Mouse (Mus musculus) layer of hippocampus, adult 9-10 months (tissue): ENCODE results near the gene D430041D05Rik.
"Not testable (repeated sequence)": the region's sequence is repeated elsewhere in the genome, so short reads cannot be mapped to it uniquely, and the experiment has no call there.

ENCODE experiments used
- DNase-seq: peaks from one replicate; pipeline ENCODE4 v3.0.0; 2022; ENCODE audit warnings: low spot score

D430041D05Rik gene

DNA sequence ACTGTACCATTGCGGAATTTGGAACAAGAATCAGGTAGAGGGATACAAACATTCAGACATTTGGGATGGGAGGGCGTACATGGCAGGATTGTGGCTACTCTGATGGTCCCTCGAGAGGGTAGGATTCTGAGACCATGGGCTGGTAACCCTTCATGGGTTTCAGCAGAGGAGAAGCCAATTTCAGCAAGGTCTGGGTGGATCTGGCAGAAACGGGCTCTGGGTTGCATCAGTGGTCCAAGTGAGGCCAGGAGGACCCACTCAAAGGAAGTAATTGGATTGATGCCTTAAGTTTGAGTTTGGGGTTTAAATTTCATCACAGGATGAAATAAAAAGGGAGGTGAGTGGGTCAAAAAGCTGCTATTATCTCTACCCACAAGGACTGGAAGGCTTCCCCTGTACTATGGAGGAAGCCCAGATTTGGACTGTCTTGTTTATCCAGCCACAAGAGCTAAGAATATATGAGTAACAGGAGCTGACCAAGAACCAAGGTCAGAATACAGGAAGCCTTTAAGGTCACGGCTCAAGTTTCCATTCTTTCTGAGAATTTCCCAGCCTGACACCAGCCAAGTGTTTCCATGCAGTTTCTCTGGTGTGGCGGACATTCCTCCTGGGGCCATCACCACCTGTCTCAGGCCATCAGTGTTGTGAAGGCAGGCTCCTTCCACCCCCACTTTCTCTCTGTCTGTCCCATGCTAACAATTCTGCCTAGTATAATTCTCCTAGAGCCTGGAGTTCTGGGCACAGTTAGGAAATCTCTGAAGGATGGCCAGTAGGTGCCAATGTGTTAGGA is 260.0 kb downstream of the D430041D05Rik start:
- no peak for DNase-seq

DNA sequence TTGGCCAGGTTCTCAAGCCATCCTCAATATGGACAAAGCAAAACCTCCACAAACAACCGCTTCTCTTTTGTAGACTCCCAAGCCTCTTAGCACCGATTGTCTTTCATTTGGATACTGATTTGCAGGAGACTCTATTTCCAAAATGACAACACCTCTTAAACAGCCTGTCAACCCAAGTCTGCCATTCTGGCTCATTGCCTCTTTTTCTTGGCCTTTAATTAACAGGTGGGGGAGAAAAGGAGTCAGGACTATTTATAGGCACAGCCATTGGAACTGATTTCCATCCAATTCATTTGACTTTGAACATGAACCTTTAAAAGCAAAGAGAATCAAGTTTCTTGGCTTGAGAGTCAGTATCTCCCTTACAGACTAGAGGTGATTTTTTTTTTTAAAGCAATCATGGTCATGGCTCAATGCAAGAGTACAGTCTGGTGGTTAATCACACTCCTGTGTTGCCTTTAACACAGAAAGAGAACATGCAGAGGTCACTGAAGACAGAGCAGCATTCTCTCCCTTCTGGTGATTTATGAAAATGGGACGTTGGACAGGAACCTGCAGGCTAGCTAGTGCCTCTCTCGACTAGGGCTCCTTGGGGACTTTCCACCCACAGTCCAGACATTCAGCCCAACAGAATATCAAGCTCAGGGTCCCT is 262.8 kb downstream of the D430041D05Rik start:
- no peak for DNase-seq

DNA sequence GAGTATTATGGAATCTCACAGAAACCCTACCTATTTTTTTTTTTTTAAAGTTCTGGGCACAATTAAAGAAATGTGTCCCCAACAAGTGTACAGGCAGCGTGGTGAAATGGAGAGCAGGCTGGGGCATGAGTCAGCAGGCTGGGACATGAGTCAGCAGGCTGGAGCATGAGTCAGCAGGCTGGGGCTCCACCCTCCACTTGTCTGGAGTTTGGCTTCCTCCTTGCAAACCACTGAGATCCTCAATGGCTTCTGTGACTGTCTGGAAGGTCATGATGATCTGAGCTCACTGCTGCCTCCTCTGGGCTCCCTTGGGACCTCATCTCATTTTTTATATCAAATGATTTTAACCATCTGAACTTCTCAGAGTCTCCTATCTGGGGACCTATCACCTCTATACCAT is 264.8 kb downstream of the D430041D05Rik start:
- no peak for DNase-seq

DNA sequence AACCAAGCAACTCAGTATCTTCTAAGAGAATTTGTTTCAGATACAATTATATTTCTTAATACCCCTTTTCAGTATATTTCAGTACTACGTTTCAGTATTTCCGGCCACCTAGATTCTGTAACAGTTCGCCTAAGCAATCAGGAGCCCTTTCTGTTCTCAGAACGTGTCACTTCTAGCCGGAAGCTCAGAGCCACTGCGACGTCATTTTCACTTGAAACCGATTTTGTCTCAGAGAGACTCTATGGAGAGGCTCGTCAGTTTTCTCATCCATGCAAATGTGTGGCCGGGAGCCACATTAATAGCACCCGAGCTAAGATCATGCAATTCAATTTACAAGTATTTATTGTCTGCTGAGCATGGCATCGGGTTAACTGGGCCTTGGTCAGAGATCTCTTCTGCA is 266.8 kb downstream of the D430041D05Rik start:
- no peak for DNase-seq

DNA sequence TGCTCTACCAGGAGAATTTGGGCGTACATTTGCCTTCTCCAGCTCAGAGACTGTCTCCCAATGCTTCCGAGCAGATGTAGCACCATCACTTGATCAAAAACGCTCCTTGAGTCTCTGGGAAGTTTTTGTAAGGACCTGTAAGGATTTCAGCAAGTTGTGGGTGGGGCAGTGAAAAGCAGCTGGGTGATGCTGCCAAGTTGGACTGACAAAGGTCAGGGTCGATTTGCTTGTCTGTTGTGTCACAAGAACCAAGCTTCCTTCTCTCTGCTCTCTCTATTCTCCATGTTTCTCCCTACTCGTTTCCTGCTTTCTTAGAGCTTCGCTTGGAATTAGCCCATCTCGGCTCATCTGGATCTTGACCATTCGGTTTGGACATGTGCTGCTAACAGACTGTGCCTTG is 268.7 kb downstream of the D430041D05Rik start:
- no peak for DNase-seq

DNA sequence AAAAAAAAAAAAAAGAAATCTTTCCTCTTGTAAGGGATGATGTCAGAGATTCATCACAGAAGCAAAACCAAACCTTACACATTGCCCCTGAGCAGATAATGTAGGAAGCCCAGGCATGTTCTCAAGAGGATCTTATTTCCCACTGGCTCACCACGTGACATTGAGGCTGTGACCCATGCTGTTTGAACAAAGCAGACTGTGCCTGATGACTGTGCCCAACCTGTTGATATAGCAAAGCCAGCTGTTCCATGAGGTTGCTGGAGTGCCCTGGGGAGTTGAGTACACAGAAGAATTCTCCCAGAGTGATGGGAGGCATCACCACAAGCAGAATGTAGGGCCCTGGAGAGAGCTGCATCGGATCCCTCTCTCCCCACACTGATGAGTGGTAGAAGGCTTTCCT is 274.9 kb downstream of the D430041D05Rik start:
- DNase-seq: no peak

DNA sequence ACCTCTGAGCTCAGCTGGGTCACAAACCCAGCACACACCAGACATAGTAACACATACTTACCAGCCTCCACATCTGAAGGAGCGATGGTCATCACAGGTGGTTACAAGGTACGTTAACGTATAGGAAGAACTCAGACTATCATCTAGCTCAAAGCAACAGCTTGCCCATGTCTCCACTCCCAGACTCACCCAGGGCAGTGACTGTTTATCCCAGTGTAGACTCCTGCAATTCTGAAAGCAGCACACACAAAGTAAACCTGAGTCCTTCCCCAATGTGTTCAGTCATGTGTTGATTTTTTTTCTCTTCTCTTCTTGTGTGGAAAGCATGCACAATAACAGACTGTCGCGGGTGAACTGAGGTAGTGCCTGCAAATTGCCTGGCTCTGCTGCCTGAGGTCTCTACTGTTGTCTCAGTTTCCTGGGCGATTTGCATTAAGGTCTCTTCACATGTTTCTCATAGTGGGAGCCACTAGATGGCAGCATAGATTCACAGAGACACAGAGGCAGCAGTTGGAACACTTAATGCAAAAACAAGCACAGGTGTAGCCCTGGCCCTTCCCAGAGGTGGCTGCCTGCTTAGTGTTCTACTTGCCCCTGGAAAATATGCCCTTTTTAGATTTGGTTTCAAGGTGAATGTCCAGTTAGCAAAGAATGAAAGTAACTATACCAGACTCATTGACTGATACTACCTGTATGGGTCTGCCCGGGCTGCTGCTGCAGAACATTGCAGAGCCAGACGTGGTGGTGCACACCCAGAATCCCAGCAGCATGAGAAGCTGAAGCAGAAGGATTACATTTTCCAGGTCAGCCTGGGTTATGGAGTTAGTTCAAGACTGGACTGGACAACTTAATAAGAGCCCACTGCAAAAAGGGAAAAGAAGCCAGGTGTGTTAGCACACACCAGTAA is 276.4 kb downstream of the D430041D05Rik start:
- peak; percentile 84 for DNase-seq

DNA sequence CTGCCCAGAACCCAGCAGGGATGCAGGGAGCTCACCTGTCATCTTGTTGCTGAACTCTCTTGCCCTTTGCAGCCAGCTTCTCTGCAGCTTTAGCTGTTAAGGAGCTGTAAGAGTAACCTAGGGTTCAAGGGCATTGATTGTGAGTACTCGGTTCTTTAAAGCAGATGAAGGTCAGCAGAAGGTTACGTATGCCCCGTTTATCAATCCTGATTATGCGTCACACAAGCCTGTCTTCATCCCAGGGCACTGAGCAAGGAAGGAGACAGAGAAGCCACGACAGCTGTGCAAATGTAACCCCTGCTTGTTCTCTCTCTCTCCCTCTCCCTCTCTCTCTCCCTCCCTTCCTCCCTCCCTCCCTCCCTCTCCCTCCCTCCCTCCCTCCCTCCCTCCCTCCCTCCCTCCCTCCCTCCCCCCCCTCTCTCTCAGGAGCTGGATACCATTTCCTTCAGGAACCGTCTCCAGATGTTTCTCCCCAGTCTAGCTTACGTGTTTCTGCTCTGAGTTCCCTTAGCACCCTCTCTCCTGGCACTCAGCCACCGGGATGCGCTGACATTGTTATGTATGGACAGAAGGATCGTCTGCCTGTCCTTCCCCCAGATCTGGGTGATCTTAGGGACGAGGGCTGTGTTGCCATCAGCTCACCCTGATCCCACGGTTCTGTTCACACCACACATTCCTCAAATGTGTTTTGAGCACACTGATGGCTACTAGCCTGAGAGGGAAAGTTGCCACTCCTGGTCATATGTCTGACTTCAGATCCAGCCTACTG is 277.6 kb downstream of the D430041D05Rik start:
- no peak for DNase-seq

DNA sequence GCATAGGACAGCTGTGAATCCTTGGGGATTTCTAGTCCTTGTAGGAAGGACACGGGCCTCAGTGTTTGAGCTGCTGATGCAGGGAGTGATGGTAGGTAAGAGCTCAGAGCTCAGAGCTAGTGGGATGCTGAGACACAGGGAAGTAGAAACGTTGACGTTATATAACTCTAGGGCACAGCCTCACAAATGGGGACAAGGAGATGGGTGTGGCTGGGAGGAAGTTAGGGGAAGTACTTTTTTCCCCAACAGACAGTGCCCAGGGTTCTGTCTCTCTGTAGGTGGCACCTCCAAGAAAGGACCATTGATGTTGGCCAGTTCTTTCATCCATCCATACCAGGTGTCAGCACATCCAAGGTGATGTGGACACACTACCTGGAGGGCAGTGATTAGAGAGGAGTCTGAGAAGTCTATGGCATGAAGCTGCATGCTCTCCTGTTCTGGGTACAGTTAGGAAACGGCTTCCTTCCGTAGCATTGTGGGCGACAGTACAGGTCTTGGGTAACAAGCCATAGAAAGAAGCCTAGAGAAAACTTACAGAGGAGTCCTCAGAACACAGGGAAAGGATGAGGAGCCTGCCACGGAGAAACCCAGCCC is 278.4 kb downstream of the D430041D05Rik start:
- no peak for DNase-seq

DNA sequence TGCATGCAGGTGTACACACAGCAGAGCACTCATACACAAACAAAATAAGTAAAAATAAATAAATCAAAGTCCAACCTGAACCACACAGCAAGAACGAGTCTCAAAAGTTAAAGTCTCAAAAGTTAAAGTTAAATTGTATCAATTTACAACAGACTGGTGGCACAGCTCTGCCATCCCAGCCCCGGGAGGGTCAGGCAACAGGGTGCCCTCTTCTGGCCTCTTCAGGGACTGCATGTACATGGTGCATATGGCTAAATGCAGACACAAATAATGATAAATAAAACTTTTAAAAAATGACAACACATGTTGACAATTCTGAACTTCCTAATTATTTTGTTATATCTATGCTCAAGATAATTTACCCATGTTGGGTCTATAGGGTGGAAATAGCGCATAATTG is 279.8 kb downstream of the D430041D05Rik start:
- DNase-seq: no peak

DNA sequence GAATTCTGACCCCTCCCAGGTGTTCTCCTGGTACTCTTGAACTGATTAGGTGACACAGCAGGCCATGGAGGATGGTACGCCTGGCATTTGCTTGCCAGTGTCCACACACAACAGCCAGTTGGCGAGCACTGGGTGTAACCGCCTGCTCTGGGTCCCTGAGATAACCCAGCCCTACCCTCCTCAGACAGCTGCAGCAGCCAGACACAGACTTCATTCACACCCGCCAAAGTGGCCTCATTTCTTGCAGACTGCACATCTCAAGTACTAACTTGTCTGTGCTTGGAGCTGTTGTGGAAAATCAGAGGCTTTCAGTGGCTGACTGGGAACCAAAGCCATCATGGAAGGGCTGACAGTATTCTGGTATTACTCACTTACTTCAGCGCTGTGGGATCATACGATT is 280.6 kb downstream of the D430041D05Rik start:
- DNase-seq: no peak

DNA sequence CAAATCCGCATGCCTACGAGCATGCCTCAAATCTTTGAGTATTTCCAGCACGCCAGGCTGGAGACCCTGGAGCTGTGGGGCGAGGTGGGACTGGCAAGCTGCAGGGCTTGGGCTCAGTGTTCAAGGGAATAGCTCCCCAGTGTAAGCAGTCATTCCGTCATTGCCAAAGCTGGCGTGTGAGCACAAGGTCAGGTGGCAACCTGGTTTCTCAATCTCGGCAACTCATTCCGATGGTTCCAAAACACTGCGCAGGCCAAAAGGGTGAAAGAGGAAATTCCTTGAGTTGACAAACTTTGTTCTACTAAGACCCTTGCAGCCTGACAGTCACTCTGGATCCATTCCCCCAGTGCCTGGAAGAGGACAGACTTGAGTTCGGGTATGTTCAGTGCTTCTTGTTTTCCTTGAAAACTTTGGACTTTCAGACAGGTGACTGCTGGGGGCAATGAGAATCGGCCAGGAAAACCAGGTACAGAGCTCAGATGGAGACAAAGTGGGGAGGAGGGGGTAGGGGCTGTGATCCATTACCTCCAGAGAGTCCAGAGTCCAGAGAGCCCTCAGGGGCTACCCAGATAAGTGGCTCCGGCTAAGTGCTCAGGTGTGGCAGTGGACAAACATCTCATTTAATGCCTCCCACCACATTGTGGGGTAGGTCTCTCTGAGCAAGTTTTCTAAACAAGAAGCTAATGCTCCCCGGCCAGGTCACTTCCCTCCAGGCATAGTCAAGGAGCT is 281.8 kb downstream of the D430041D05Rik start:
- DNase-seq: no peak

DNA sequence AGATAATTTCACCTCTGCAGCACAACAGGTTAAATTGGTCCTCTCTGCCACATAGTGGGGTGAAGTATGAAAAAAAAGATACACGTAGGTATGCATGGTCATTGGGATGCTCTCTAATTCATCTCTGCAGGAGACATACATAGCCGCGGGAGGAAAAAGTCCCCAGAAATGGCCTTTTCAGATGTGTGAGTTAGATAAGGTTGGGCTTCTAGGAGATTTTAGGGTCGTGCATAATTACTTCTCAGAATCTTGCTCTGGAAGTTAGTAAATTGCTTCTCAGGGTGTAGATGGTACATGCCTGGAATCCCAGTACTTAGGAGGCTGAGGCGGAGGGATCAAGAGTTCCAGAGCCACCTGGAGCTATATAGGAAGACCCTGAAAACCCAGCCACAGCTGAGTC is 286.7 kb downstream of the D430041D05Rik start:
- no peak for DNase-seq

DNA sequence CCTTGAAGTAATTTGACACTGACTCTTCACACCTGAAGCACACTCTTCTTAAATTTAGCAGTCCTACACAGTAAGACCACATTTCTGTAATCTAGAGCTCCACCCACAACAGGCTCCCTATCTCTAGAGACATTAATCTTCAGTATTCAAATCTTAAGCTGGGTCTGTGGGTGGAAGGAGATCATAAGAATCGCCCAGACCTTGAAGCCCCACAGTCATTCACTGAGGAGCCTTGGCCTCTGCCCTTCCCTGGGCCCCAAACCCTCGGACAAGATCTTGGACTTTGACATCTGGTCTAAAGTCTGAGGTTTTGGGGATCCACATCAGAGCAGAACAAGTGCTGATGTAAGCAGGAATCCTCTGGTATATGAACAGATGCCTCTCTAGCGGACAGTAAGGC is 287.3 kb downstream of the D430041D05Rik start:
- no peak for DNase-seq

DNA sequence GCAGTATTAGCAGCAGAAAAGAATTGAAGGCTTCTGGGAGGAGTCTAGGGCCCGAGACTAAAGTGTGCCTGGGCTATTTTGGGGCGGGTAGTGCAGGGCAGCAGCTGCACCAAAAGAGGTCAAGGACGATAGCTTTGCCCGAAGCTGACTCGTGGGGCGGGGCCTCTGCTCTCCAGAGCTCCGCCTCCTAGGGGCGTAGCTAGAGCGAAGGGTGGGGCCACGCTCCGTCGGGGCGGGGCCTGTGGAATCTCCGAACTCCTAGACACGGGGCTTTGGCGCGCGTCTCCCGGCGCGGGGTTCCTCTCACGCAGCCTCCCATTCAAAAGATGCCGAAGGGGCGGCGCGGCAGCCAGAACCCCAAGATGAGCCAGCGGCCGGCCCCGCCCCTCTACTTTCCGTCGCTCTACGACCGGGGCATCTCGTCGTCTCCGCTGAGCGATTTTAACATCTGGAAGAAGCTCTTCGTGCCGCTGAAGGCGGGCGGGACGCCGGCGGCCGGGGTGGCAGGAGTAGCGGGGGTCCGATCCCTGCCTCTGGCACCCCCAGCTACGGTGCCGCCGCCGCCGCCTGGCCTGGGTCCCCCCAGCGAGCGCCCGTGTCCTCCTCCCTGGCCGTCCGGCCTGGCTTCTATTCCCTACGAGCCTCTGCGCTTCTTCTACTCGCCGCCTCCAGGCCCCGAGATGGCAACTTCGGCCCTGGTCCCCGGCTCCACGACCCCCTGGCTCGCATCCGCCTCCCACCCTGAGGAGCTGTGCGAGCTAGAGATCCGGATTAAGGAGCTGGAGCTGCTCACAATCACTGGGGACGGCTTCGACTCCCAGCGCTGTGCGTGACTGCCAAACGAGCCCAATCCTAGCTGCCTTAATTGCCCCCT is 288.1 kb downstream of the D430041D05Rik start, which contains the start of gene A930018P22Rik:
Gene A930018P22Rik, plus strand, starts transcription at position 265 of the 874 bp plus-strand sequence.
- DNase-seq: peak; percentile 71

DNA sequence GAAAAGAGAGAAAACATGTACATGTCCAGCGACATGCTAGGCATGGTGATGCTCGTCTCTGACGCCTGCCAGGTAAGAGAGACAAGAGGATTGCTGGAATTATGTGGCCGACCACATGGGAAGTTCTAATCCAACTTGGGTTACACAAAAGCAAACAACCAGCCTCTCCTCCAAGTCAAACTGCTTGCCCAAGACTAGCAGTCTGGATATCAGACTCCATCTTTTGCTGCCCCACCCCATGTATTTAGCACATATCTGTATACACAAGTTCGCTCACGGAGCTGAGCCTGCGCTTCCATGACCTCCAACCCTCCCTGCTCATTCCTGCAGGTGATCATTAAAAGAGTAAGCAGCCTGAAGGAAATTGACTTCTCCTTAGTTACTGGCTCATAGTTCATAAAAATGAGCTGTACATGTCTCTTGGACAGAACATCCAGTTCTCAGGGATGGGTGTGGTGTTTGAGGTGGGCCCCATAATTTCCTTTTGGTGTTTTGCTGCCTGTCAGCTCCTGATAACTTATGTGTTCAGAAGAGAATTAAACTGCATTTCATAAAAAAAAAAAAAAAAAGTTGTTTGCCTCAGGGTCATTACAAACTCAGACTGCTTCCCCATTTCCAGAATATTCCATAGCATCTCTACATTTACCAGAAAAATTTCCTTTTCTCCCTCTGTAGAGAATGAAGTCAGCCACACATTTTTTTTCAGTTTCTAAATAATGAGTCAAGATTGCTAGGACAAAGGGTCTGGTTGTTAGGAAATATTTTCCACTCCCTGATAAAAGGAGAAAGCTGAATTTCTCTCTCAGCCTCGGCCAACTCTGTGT is 288.9 kb downstream of the D430041D05Rik start:
- DNase-seq: no peak

DNA sequence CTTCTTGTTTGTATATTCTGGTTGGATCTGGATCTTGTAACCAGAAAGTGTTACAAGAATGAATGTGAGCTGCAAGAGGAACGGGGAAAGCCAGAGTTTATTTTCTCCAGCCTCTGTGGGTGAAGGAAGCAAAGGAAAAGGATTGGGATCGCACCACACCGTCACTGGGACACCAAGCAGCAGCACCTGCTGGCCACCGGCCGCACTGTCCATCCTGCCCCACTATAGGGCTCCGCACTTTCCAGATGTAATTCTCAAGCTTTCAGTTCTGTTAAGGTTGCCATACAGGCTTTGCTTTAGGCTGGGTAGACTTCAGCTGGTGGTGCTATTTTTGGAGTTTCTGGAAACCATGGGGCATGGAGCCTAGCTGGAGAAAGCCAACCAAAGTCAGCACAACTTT is 290.5 kb downstream of the D430041D05Rik start:
- no peak for DNase-seq

DNA sequence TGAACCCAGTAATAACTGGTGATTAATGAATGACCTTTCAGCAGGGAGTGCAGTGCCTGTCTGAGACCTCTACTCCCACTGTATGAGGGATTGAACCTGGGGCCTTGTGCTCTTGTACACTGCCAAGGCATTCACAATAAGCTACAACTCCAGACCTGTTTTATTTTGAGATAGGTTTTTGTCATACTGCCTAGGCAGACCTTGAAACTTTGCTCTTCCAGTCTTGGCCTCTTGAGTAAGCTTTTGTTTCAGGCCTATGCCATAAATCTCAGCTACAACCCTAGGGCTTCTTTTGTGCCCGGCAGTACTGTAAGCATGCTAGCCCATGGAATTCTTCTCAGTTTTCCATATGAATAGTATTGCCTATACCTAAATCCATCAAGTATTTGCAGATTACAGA is 291.7 kb downstream of the D430041D05Rik start:
- no peak for DNase-seq

DNA sequence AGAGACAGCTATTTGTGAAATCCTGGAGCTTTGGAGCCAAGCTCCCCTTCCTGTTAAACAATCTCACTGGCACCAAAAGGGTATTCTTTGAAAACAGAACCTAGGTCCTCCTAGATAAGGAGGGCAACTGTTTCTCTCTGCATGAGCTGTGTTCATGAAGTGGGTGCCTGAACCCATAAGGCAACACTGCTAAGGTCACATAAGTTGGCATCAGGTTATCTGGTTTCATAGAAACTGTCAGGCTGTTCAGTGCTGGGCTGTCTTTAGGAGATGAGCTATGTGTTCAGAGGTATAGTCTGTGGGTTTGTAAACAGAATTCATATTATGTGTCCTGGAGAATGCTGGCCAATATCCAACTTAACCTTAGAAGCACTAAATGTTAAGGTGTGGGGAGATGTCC is 293.6 kb downstream of the D430041D05Rik start:
- not testable (repeated sequence) for DNase-seq
